Mouse (Mus musculus): ENCODE results near the gene Plxna4.

Gene Plxna4

DNA sequence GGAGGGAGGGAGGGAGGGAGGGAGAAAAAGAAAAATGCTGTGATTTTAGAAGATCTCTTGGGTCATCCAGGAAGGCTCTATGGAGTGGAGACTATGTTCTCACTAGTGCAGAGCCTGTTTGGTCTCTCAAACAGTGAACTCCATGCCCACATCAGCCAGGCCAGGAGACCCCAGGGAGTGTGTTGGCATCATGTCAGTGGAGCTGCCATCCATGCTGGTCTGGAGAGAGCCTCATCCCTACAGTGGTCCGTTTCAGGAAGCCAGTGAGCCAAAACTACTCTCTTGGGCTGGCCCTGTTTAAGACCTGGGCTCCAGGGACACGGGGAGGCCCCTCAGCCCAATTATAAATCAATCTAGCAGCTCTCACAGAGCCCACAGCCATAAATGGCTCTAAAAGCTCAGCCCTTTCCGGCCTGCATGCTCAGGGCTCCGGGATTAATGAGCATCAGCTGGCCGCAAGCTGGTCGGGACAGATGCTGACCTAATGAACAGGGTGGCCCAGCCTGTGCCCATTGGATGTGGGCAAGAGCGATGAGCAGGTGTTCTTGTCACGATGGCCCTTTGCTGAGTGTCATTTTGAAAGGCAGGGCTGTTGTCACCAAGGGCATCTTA, 180.3 kb downstream of the Plxna4 start:
- in situ Hi-C loops (cut with MboI, MseI), result no loop called here

DNA sequence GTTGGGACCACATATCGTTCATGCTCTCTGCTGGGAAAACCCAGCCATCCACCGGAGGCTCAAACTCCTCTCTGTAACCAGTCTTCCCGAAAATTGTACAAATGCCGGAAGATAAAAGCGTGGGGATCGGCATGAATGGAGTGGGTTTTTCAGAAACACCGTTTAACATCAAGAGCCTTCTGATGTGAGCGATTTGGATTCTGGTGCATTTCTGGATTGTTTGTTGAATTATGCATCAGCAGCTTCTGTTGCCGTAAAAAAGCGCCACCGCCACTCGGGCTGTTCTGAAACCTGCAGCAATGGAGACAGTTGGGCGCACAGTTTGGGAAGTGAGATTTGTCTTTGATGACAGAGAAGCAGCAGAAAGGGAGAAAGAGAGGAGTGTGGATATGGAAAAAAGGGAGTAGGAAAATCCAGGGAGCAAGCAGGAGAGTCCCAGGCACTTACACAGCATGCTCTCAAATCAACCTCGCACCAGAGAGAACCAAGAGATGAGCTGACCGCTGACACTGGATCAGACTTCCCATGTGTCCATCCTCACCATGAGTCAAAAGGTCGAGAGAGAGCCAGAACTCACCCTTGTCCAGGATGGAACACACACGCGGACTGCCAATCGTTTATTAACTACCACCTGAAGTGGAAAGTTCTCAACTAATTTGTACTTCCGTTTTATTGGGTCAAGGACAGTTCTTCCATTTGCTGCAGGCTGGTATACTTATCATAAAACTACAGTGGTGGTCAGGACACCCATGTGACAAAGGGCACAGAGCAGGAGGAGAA, 181.5 kb downstream of the Plxna4 start:
- in situ Hi-C loops (cut with MboI, MseI), result no loop called here

DNA sequence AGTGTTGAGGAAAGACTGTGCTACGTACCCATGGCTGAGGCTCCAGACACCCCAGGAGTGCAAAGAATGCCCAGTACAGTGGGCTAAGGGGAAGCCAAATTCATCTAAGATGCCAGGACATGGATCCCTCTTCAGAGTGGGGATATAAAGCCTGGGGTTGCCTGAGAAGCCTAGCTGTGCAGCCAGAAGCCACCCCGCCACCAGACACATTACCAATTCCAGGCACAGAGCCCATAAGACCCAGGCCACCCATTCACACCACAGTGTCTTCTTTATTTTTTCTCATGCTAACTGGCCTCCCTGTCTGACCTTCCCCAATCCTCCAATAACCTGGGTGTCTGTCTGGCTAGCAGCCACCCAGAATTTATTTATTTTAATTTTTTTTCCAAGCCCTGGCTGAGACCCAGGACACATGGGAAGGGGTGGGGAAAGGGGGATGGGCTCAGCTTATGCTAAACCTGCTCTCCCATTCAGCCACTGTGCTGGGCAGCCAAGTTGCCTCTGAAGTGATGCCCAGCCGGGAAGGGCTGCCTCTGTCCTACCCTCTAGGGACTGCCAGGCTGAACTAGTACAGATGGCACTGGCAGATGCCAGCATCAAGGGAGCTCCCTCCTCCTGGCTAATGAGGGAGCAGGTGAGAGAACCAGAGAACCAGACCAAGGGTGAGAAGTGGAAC, 185.3 kb downstream of the Plxna4 start:
- in situ Hi-C loops (cut with MboI, MseI), result no loop called here

DNA sequence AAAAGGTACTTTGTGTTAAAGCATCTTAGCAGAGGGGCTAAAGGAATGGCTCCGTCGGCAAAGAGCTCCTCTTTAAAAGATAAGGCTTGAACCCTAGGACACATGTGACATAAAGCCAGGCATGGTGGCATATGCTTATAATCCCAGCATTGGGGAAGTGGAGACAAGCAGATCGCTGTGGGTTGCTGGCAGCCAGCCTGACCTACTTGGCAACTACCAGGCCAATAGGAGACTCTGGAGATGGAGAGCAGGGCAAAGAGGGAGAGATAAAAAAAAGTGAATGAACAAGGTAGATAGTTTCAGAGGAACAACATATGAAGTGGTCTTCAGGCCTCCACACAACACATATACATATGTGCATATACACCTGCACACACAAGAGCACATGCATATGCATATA, 189.7 kb downstream of the Plxna4 start:
- in situ Hi-C loops (cut with MboI, MseI), result no loop called here

DNA sequence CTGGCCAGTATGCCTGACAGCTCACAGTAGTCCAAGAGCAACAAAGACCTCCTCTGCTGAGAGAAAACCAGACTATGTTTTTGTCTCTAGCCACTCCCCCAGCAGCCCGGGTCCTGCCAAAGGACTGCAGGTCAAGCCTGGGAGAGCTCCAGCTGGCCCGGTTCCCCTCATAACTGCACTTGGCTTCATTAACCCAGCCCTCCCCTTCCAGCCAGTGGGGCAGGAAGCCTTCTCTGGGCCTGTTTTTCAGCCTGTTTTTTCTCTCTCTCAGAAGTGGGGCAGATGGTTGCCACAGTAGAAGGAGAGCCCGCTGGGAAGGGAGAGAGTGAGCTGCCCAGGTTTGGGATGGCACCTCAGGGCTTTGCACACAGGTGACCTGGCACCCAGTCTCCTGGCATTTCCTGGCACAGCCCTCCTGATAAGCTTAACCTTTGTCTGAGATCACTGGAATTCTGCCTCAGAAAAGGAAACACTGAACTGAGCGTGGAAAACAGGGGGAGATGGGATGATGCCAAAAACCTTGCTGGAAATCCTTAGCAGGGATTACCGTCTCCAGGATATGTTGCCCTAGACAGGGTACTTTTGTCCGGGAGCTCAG, 190.8 kb downstream of the Plxna4 start:
- in situ Hi-C loops (cut with MboI, MseI), result no loop called here

DNA sequence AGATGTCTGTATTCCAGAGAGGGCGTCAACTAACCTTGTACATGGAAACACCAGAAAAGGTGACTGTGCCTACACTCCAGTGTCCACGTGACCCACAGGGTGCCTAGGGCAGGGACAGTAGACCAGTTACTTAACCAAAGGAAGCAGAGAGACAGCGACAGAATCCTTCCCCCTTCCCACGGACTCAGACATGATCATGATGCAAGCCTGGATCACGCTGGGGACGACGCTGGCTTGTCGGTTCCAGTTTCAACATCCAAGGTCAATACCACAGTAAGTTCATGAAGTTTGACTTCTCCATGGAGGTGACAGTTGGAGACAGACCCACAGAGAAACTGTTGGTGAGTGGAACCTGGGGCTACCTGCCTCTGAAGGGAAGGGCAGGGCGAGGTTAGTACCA, 192.6 kb downstream of the Plxna4 start:
- in situ Hi-C loops (cut with MboI, MseI), result no loop called here

DNA sequence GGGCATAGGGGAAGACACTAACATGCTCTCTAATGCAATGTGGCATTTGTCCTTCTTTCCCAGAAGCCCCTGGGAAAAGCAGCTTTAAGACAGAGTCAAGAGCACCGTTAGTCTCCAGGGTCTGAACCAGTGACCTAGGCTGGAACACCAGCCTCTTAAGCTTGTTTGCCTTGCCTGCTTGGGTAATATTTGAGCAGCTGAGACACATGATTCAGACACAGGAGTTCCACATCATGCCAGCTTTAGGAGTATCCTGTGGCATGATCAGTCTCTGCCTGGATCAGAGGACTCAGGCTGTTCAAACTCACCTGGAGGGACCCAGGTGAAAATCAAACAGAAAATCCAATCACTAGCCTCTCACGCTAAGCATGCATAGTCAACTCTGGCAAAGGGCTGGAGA, 195.7 kb downstream of the Plxna4 start:
- in situ Hi-C loops (cut with MboI, MseI), result no loop called here

DNA sequence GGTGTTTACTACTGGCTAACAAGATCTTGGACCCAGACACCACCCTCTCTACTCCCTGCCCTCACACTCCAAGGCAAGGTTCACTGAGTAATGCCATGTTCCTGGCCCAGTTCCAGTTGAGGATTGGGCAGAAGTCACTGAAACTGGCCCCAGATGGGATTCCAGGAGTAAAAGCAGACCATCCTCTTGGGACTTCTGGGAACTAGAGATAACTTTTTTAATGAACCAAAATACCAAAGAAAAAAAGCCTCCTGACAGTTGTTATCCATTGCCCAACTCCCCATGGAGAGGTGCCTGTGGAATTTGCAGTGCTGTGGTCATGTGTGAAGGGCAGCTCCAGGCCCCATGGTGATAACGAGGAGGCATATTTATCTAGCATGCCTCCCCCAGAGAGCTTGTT, 199.7 kb downstream of the Plxna4 start:
- in situ Hi-C loops (cut with MboI, MseI), result no loop called here

DNA sequence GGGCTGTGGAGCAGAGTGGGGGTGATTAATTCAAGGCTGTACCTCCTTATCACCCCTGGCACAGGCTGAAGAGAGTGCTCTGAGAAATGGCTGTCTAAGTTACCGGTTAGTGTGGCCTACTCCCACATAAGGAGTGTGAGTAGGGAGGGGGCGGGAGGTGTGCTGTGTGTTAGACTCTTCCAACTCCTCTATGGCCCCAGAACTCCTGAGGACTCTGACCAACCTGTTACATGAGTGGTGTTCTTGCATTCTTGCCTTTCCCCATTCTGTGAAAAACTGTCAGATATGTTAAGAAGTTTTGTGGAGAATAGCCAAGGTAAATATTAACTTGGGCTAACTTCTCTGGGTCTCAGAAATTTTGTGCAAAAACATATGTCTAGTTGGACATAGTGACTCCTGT, 201.1 kb downstream of the Plxna4 start:
- in situ Hi-C loops (cut with MboI, MseI), result no loop called here

DNA sequence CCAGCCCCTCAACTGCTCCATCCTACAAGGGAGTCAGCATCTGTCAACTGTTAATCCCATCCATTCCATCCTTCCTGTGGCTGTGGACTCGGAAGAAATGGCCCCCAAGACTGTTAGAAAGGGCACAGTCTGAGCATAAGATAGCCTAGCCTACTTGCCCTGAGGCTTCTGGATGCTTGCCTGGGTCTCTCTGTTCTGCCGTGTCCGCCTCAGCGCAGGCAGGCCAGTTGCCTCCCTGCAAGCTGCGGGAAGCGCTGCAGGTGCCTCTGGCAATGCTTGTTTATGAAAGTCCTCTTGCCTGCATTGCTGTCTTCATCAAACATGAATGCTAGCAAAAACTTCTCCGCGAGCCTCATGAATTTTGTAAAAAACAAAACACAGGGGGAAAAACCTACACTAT, 203.1 kb downstream of the Plxna4 start:
- in situ Hi-C loops (cut with MboI, MseI), result no loop called here

DNA sequence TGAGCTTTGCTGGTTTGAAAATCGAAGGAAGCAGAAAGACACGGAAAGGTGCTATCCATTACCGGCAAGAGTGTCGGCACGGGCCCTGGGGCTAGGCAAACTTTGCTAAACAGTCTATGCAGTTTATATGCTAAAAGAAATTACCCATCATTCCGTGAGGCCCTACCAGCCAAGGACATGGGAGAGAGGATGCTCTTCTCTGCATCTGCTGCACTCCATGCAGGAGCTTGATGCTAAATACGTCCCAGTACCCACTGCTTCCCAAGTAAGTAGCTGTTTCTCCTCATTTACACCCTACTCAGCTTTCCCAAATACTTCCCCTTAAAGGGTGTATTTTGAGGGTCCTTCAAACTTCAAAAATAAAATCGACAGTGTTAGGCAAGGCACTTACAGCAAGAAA, 203.6 kb downstream of the Plxna4 start:
- in situ Hi-C loops (cut with MboI, MseI), result no loop called here

DNA sequence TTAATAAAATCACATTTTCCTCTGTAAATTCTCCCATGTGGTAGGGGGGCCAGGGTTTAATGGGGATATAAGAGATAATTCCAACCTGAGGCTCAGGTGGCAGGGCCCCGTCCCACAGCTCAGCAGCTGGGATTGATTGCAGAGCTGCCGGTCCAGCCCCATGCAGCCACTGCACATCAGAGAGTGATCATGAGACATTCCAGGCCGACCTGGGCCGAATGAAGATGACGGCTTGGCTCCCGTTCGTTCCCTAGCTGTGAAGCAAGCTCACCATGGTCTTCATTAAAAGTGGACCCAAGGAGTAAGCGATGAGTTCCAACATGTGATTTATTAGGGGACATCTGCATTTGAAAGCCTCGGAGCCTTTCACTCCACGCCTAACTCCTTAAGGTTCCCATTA, 206.5 kb downstream of the Plxna4 start:
- in situ Hi-C loops (cut with MboI, MseI), result no loop called here

DNA sequence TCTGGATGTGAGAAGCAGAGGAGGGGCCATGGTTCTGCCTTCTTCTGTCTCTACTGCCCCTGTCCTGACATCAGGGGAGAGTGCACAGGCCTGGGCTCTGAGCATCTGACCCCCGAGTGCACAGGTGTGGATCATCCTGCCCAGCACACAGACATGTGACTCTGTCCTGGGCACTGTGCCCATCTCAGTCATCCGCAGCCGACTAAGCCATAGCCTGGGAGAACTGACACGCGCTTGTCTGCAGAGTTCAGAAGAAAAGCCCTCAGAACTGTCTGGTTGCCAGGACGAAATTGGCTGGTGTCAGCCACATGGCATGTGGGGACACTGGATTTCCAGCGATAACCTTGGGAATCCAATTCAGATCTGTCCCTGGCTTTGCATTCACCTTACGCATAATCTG, 210.8 kb downstream of the Plxna4 start:
- in situ Hi-C loops (cut with MboI, MseI), result no loop called here

DNA sequence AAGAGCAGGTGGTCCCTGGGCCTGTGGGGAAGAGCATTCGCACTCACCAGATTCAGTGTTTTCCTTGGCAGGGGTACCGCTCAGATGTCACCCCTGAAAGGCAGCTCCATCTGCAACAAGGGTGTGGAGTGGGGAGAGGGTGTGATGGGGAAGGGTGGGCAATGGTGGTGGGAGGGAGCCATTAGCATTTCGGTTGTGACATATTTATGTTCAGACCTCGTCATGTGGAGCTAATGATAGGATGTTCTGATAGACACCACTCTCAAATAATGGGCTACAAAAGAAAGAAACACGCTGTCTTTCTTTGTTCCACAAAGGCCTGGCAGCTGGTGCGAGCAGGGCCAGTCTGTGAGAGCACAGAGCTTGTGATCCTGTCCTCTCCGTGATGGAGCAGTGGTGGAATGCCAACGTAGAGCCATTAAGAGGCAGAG, 214.0 kb downstream of the Plxna4 start:
- in situ Hi-C loops (cut with MboI, MseI), result no loop called here

DNA sequence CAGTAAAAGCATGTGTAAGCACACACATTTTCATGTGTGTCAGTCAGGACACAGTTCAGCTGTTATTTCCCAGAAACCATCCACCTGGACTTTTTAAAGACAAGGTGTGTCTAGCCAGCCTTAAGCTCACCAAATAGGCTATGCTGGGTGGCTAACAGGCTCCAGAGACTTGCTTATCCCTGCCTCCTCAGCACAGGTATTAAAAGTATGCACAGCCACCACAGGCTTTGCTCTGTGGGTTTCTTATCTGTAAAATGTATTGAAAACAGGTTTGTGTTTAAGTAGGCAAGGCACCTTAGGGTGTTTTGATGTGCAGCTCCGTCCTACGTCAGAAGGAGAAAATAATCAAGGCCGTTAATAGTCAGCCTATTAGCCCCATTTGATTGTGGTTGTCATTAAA, 218.9 kb downstream of the Plxna4 start:
- in situ Hi-C loops (cut with MboI, MseI), result no loop called here

DNA sequence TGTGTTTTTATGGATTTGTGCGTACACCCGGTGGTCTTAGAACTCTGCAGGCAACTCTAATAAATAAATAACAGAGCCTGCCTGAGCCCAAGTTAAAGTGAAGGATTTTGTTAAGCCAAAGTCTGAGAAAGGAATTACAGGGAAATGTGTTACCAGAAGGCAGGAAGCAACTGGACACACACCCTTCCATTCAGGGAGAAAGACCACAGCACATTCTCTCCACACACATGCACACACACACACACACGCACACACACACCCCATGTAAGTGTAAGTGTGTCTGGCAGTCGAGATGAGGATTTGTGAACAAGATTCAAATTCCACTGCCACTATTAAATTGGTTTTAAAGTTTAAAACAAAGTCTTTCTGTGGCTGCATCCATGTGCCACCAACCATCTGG, 219.6 kb downstream of the Plxna4 start:
- in situ Hi-C loops (cut with MboI, MseI), result no loop called here

DNA sequence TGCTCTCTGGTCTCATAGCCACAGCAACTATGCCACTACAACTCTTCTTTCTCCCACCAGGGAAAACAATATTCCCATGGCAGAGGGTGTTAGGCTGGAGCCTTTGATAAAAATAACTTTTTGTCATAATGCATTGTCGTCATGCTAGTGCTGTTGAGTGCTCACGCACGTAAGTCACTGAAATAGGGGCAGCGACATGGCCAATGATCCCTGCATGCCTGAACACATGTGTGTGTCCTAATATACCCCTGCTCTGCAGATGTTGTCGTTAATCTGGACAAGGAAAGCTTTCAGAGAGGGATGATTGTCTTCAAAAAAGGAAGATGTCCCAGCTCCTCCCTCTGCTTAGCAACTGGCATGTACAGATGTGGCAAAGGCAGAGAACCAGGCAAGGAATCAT, 223.1 kb downstream of the Plxna4 start:
- in situ Hi-C loops (cut with MboI, MseI), result no loop called here

DNA sequence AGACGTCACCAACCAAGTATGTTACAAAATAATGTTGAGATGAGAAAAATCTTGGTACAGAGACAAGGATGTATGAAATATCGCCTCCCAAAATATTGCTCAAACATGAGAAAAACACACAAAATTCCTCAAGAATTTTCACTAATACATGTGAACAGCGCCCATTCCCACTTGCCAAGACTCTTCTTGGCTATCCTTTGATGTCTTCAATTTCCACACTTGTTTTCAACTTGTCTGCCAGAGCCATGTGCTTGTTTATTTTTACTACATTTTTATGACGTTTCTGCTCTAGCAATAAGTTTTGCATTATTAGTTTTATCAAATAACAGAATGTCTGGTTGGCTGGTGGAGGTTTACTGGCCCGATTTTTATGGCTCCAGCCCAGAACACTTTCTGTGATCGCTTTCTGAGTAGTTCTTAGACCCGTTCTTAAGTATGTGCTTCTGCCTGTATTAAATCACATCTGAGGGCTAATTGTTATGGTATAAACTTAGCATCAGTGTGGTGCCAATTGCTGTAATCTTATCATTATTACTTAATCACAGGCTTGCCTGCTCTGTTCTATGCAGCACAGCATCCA, 224.4 kb downstream of the Plxna4 start:
- in situ Hi-C loops (cut with MboI, MseI), result no loop called here

DNA sequence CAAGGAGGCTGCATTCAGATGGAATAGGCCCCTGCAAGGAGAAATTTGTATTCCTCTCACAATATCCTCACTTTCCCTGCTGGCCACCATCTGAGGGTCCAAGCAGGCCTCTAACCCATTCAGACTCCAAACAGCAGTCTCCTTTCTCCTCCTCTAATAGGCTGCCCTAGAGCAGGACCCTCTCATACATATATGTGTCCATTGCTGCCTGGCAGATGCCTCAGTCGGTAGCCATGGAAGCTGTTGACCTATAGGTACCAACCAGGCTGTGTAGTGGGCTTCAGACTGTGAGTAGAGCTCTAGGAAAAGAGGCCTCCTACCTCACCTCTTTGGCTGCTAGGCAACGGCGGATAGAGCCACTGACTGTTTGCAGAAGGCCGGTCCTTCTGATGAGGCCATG, 225.6 kb downstream of the Plxna4 start:
- in situ Hi-C loops (cut with MboI, MseI), result no loop called here

DNA sequence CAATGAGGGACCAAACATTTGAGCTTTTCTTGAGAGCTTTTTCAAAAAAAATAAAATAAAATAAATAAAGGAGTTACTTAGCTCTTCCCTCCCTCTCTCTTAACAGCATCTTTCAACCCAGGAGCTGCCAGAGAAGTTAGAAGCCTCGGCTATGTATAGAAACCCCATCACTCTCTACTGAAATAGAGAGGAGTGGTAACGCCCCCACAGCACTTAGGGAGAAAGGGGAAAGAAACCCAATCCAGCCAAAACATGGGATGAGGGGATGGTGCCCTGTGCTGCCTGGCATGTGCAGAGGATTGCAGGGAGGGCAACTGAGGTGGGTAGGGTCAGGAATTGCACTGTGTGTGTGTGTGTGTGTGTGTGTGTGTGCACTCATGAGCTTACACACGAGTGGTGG, 228.3 kb downstream of the Plxna4 start:
- in situ Hi-C loops (cut with MboI, MseI), result no loop called here

DNA sequence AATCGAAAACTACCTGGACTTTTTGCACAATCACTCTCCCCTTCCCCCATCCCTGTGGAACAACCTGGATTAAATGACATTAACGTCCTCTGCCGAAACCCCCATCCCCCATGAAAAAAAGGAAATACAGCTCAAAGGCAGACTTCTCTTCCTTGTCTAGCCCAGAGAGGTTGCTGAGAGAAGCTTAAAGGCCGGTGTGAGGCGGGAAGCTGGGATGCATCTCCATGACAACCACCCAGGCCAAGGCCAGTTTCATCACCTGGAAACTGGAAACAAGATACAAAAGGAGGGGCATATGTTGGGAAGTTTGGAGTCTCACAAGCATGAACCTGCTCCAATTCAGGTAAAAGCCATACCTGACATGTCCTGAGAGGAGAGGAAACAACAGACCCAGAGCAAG, 230.5 kb downstream of the Plxna4 start:
- in situ Hi-C loops (cut with MboI, MseI), result no loop called here

DNA sequence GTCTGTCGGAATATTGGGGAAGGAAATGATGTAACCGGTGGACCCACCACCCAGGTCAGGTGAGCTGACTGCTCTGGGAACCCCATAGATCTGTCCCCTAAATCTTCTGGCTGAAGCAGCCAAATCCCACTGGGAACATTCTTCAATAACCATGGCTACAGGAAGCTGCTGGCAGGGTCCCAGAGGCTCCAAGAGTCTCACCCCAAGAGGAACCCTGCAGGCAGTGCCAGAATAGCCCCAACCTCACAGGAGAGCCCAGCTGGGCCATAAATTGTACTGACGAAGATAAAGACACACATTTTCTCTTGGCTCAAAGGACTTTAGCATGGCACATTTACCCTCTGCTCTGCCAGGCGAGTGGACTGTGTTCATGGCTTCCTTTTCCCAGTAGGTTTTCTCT, 232.4 kb downstream of the Plxna4 start:
- in situ Hi-C loops (cut with MboI, MseI), result no loop called here
